Mouse (Mus musculus): ENCODE measurements around the gene Senp1.

Senp1 gene

DNA sequence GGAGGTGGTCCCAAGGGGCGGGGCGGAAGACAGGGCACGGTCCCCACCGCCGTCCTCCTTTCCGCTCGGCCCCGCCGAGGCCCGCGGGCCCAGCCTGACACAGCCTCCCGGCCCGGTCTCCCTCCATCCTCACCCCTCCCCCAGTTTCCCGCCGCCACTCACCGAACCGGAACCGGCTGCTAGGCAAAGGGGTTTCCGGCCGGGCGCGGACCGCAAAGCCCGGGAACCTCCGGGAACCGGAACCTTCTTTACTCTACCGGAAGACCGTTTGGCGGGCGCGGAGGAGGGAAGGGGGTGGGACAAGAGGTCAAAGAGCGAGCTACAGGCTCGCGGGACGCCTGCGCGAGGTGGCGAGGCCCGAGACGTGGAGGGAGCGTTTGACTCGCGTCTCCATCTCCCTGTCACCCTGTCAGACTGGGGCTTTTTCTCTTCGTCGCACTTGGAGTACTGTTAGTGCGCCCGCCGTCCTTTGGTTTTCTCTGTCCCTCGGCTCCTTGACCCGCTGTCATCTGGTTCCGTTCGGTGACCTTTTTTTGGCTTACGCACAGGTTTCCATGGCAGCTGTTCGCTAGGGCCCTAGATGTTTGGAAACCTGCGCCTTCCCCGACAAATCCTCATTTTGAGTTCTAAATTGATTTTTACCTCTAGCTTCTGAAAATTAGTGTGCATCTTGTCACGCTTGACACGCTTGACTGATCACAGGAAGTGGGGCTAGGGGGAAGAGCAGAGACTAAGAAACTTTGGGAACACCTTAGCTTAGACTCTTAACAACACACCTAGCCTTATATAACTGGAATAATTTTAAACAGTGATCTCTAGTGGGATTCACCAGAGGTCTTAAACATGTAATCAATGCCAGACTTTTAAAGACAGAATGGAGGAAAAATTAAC, at the start of gene Senp1:
Gene Senp1 (minus strand): TSS at position 624 of the 891 bp plus-strand sequence.
- in situ Hi-C loops (cut with MboI, MseI): loop anchor here (5.0 to 25.0 kb wide), 4 partner anchors 59 to 1506 kb away; no protein-coding TSS in a partner anchor

DNA sequence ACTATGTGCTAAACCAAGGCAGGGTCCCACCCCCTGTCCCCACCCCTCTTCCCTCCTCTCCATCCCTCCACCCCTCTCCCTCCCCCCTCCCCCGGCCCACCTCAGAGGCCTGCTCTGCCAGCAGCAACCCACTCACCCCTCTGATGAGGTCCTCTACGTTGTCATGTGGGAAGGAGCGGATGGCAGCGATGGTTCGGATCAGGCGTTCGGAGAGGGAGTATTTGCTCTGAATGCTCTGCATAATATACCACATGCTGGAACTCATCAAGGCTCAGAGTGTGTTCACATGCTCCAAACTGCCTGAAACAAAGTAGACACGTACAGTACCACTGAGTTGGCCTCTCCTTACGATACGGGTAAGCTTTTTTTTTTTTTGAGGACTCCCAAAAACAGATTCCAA, 49.0 kb upstream of the Senp1 start:
- in situ Hi-C loops (cut with MboI, MseI): no loop called here

- in situ Hi-C loops (cut with MboI, MseI): no loop called here
Measured at GRCm38 (mm10) chr15:98140809-98141208, 47.3 kb upstream of the Senp1 start.

DNA sequence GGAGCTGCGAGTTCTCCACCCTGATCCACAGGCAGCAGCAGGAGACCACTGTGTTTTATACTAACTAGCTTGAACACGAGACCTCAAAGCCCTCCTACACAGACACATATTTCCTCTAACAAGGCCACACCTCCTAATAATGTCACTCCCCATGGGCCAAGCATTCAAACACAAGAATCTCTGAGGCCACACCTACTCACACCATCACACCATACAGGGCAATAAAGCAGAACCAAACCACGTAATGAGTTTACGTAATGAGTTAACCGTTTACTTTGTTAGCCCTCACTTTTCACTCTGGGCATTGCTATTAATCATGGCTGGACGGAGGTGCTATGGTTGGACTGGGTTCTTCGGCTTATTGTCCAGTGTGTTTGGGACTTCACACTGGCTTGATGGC, 46.2 kb upstream of the Senp1 start:
- in situ Hi-C loops (cut with MboI, MseI): no loop called here

DNA sequence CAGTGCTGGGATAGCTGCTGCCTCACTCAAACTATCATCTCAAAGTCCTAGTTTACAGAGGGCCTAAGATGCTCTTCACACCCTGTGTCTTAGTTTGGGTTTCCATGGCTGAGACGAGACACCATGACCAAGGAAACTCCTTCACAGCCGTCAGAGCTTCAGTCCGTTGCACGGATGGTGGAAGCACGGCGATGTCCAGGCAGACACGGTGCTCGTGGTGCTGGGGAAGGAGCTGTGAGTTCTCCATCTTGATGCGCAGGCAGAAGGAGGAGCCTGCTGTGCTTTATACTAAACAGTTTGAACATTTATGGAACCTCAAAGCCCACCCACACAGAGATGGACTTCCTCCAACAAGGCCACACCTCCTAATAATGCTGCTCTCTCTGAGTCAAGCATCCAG, 43.3 kb upstream of the Senp1 start:
- in situ Hi-C loops (cut with MboI, MseI): no loop called here

DNA sequence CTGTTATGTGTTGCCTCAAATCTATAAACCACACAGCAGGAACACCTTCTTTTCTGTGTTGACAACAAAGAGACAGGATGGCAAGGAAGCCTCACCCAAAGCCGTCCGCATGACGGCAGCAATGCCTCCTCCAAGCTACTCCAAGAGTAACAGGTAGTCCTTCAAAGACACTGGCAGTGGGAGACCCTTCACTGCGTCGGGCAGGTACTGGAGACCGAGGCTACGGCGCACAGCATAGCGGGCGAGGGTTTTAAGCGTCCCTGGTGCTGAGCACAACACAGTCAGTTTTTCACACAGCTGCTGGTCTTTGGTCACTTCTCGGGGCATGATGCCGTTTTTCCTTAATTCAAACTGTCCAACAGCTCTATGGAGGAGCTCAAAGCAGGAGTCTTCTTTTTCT, 42.1 kb upstream of the Senp1 start:
- in situ Hi-C loops (cut with MboI, MseI): no loop called here

DNA sequence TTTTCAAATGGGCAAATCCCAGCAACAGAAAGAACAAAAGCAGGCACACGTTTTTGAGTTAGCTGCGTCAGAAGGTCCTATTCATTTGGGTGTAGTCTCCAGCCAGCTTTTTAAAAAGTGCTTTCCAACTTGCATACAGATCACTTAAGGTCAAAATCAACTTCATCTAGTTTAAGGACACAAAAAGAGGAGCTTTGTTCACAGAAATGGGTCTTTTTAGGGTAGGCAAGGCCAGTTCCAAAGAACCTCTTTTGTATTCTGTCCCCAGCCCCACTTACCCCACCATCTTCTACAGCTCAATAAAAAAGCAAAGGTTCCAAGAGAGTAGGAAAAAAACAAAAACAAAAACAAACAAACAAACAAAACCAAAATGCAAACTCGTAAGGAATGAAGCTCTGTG, 41.1 kb upstream of the Senp1 start:
- in situ Hi-C loops (cut with MboI, MseI): no loop called here

GRCm38 (mm10) chr15:98134034-98134433, 40.5 kb upstream of the Senp1 start:
- in situ Hi-C loops (cut with MboI, MseI): no loop called here

DNA sequence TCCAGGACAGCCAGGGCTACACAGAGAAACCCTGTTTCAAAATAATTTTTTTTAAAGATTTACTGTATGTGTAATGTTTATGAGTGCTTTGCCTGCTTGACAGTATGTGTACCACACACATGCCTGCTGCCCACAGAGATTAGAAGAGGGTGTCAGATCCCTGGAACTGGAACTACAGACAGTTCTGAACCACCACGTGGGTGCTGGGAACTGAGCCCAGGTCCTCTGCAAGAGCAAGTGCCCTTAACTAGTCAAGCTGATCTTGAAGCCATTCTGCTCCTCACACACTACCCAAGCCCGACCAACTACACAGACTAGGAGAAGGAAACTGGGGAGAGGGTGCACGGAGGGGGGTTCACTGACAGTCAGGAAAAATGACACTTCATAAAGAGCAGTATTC, 39.9 kb upstream of the Senp1 start:
- in situ Hi-C loops (cut with MboI, MseI): no loop called here

- in situ Hi-C loops (cut with MboI, MseI): no loop called here
Measured at GRCm38 (mm10) chr15:98131942-98132655, 38.6 kb upstream of the Senp1 start.

GRCm38 (mm10) chr15:98131451-98131850, 37.9 kb upstream of the Senp1 start:
- in situ Hi-C loops (cut with MboI, MseI): no loop called here

- in situ Hi-C loops (cut with MboI, MseI): no loop called here
Measured at GRCm38 (mm10) chr15:98131001-98131400, 37.5 kb upstream of the Senp1 start.

- in situ Hi-C loops (cut with MboI, MseI): no loop called here
Measured at GRCm38 (mm10) chr15:98120831-98121230, 27.3 kb upstream of the Senp1 start.

GRCm38 (mm10) chr15:98119363-98119762, 25.8 kb upstream of the Senp1 start:
- in situ Hi-C loops (cut with MboI, MseI): no loop called here

DNA sequence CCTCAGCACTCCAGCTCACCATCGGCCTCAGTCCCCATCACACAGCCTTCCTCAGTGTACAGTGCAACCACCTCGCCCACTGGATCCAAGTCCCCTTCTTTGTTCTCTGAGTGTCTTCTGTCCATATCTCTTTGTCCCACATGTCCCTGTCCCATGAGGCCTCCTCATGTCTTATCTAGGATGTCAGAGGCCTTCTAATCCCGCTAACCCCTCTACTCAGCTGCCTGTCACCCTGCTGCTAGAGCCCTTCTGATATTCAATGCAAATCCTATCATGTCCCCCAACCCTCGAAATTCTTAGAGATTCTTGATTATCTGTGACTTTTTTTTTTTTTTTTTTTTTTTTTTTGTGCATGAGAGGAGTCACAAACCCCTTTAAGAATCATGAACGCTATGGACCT, 22.7 kb upstream of the Senp1 start:
- in situ Hi-C loops (cut with MboI, MseI): no loop called here

DNA sequence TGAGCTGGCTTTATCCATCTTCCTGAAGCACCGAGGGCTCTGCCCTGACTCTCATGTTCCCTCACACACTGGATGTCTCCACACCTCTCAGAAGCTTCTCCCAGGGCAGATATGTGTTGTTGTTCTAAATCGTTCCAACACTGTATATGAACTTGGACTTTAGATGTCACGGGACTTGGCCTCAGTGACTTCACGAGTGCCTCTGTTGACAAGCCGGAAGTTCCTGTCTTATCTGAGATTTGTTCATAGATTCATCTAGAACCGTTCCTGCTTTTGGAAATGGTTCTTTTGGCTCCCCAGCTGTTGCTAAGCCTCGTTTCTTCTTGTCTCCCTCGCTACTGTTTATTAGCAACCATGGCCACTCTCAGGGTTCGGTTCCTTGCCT, 22.2 kb upstream of the Senp1 start:
- in situ Hi-C loops (cut with MboI, MseI): no loop called here

DNA sequence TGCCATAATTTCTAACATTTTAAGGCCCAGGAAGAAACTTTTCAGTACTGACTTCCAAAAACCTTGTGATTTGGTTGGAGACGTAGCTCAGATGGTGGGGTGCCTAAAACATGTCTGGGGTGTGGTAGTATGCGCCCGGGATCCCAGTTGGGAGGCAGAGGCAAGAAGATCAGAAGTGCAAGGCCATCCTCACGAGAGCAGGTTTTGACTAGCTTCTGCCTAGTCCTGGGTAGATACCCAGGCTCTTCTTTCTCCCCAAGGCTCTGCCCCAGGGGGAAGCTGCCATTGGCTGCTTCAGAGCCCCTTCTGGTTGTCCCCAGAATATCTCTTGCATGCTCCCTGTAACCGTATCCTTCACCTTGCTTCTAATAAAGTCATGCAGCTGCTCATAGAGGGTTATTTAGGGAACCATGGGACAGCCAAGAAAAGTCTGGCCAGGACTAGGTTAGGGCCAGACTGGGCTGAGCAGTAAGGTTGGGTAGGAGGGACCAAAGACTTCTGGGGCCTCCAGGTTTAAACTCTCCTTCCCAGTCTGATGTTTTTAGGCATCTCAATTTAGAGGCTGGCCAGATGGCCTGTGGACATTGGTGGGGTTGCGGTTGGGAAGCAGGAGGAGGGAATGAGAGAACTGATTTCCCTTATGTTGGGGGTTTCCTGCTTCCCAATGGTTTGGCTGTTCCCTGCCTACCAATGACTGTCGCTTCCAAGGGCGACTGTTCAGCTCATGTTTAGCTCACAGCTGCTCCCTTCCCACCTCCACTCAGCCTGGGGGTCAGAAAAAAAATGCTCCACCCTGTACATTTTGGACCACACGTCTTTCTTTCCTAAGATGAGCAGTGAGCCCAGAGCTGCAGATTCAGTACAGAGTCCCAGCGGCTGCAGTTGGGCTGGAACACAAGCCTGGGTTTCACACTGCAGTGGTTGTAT, 21.6 kb upstream of the Senp1 start:
- in situ Hi-C loops (cut with MboI, MseI): no loop called here

GRCm38 (mm10) chr15:98114098-98114851, 20.7 kb upstream of the Senp1 start:
- in situ Hi-C loops (cut with MboI, MseI): no loop called here

- in situ Hi-C loops (cut with MboI, MseI): no loop called here
Measured at GRCm38 (mm10) chr15:98111791-98112190, 18.2 kb upstream of the Senp1 start.

- in situ Hi-C loops (cut with MboI, MseI): no loop called here
Measured at GRCm38 (mm10) chr15:98108297-98109152, 15.0 kb upstream of the Senp1 start.

All from regulatory T cell (primary cell).